Mouse (Mus musculus) adrenal gland, postnatal 25 days (tissue): ENCODE results near the gene Oxsr1. TPM values are rescaled to one million over a fixed set of nuclear protein-coding genes. Genes with fewer than 3 reads are reported as not detected.
A peak's percentile ranks its signal among the peaks of the same experiment; 100 is the strongest.
"Not testable (repeated sequence)": the region's sequence is repeated elsewhere in the genome, so short reads cannot be mapped to it uniquely, and the experiment has no call there.

Experiments
- DNase-seq: peaks from one replicate; pipeline ENCODE4 v3.0.0; 2021; ENCODE audit warnings: mixed read lengths
- long read RNA-seq: library from polyadenylated mRNA; stranded (forward); transcript quantifications from one replicate; pipeline ENCODE4 v2.0.0, GENCODE M21; 2021
- total RNA-seq: library from RNA; stranded (reverse); gene quantifications from 2 replicates; pipeline ENCODE4 v1.2.3, GENCODE M21; 2021

The Oxsr1 gene
- 33.7 and 37.5 TPM in 2 replicates for total RNA-seq
- long read RNA-seq, full-length matches to known transcripts, result 14 of 21 reads
- long read RNA-seq, partial matches to known transcripts, result 3 of 21 reads
- long read RNA-seq, other reads (novel, unspliced or antisense), result 4 of 21 reads

GRCm38 (mm10) chr9:119322289-119323259, at the start of gene Oxsr1:
Oxsr1 (minus strand) TSS chr9:119322427.
- DNase-seq, result peak; percentile 99

- no peak for DNase-seq
Observed at GRCm38 (mm10) chr9:119371251-119371650, 49.0 kb upstream of the Oxsr1 start.

GRCm38 (mm10) chr9:119370770-119371169, 48.5 kb upstream of the Oxsr1 start:
- not testable (repeated sequence) for DNase-seq

- no peak for DNase-seq
Observed at GRCm38 (mm10) chr9:119368367-119368766, 46.1 kb upstream of the Oxsr1 start.

- no peak for DNase-seq
Observed at GRCm38 (mm10) chr9:119365284-119365683, 43.1 kb upstream of the Oxsr1 start, which contains the start of gene Slc22a14. Slc22a14 (minus strand) TSS chr9:119365553.

GRCm38 (mm10) chr9:119363229-119363628, 41.0 kb upstream of the Oxsr1 start:
- DNase-seq, result no peak

GRCm38 (mm10) chr9:119361416-119361815, 39.2 kb upstream of the Oxsr1 start:
- no peak for DNase-seq

GRCm38 (mm10) chr9:119358058-119358429, 35.8 kb upstream of the Oxsr1 start:
- no peak for DNase-seq

- peak; percentile 96 for DNase-seq
Observed at GRCm38 (mm10) chr9:119357331-119358057, 35.3 kb upstream of the Oxsr1 start, which contains the start of gene Xylb. Xylb (plus strand) TSS chr9:119357381.

GRCm38 (mm10) chr9:119355943-119356342, 33.7 kb upstream of the Oxsr1 start:
- no peak for DNase-seq

- DNase-seq, result no peak
Observed at GRCm38 (mm10) chr9:119353926-119354325, 31.7 kb upstream of the Oxsr1 start.

GRCm38 (mm10) chr9:119352060-119352459, 29.8 kb upstream of the Oxsr1 start:
- peak; percentile 88 for DNase-seq

GRCm38 (mm10) chr9:119350947-119351705, 28.9 kb upstream of the Oxsr1 start:
- no peak for DNase-seq

GRCm38 (mm10) chr9:119350531-119350930, 28.3 kb upstream of the Oxsr1 start:
- DNase-seq, result no peak

GRCm38 (mm10) chr9:119346376-119346775, 24.1 kb upstream of the Oxsr1 start:
- DNase-seq, result peak; percentile 36

- no peak for DNase-seq
Observed at GRCm38 (mm10) chr9:119342728-119343127, 20.5 kb upstream of the Oxsr1 start.

GRCm38 (mm10) chr9:119340909-119341816, 18.9 kb upstream of the Oxsr1 start, which contains the start of gene Myd88:
Myd88 (minus strand) TSS chr9:119341411.
- DNase-seq, result peak; percentile 93

- no peak for DNase-seq
Observed at GRCm38 (mm10) chr9:119340212-119340580, 18.0 kb upstream of the Oxsr1 start.

GRCm38 (mm10) chr9:119339558-119340211, 17.5 kb upstream of the Oxsr1 start, which contains the start of gene Acaa1a:
Acaa1a (plus strand) TSS chr9:119339676.
- DNase-seq, result peak; percentile 68

- no peak for DNase-seq
Observed at GRCm38 (mm10) chr9:119339106-119339505, 16.9 kb upstream of the Oxsr1 start.
